Mouse (Mus musculus) heart, postnatal 14 days (tissue): ENCODE results near the gene Chd2. TPM values are rescaled to one million over a fixed set of nuclear protein-coding genes. Genes with fewer than 3 reads are reported as not detected.
"Not testable (repeated sequence)": the region's sequence is repeated elsewhere in the genome, so short reads cannot be mapped to it uniquely, and the experiment has no call there.

Experiments used
- DNase-seq, 2 experiments: peaks; one replicate each; pipeline ENCODE4 v3.0.0; 2021 to 2022
- intact Hi-C: fragments of 180-260 bp; cut with DNase I; formaldehyde crosslinking; loops from one replicate; pipeline ENCODE4 v1.15.1; 2025
- total RNA-seq, 2 experiments: library from RNA; stranded (reverse); gene quantifications; 2 replicates each; pipeline ENCODE4 v1.2.3; 2021

Gene Chd2
- total RNA-seq, 2 experiments from 2014 or later = 46.4 to 56.0 TPM

DNA sequence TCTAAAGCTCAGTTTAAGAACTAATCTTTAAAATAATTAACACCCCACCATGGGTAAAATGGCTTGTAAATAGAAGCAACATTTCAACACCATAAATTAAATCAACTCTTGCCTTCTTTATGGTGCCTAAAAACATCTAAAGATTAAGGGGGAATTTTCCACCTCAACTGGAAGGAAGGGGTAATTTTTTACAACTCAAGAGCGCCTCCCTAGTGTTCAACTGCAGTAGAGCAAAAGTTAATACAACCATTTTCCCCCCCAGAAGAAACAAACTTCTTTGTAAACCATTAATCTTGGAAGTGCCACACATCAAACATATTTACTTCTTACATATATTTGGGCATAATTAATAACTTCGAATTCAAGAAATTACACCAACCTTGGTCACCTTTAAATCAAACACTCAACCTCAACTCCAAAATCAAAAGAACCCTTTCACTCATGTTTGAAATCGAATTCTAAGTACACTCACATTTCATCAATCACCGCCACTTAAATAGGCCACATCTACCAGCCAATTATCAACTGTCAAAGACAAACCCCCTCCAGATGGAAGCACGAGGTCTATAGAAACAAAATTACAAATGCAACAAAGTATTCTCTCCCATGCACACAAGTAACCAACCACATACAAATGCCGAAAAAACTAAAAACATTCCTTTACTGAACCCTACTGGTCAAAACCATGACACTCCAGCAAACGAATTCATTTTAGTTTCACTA, 662 bp upstream of the Chd2 start:
- DNase-seq = no peak
- intact Hi-C loops = no loop called here

DNA sequence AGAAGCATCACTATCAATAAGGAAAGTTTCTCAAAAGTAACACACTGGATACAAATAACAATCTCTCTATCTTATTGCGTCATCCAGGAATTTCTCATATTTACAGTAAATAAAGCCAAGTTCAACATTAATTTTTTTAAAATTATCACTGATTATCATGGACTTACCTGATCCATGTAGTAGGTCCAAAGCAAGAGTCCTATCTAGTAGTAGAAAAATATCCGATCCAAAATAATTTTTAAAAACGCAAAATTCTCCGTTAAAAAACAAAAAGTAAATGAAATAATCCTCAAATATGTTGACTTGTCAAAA, 595 bp downstream of the Chd2 start:
- no peak for DNase-seq
- intact Hi-C loops = loop anchor here (1.0 kb wide), 1 partner anchor 76 kb away; no protein-coding TSS in a partner anchor

DNA sequence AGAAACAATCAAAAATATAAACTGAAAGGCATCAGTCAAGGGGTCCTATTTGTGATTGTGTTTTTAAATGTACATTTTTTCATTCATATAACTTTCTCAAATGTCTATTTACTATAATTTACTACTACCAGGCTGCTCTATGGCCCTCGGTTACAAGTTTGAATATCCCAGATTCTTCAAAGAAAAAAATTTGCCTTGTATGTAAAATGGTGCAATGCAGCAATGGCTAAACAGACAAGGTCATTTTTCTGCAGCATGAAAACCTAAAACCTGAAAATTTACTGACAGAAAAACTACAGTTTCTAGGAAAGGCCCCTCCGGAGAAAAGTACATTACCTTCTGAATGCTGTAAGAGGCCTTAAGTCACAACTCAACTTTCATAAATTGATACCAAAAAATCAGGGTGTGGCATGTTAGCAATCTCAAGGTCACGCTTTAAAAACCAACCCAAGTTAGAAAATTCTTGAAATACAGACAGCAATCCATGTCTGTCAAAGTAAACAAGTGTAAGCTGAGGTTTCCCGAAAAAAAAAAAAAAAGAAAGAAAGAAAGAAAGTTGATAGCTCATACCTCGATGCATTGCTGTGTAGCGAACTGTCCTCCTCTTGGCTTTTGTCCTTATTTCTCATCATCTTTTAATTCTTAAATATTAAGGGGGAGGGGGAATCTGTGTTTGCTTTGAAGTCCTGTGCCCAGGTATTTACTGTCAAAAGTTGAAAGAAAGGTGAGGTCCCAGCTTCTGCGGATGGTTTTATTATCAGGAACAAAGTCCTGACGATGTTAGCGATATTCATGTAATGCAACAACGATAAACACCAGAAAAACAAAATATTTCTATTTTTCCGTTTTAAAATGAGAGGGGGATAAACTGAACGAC, 1.2 kb downstream of the Chd2 start:
- no peak for DNase-seq
- intact Hi-C loops = loop anchor here (1.0 kb wide), 1 partner anchor 77 kb away; no protein-coding TSS in a partner anchor

DNA sequence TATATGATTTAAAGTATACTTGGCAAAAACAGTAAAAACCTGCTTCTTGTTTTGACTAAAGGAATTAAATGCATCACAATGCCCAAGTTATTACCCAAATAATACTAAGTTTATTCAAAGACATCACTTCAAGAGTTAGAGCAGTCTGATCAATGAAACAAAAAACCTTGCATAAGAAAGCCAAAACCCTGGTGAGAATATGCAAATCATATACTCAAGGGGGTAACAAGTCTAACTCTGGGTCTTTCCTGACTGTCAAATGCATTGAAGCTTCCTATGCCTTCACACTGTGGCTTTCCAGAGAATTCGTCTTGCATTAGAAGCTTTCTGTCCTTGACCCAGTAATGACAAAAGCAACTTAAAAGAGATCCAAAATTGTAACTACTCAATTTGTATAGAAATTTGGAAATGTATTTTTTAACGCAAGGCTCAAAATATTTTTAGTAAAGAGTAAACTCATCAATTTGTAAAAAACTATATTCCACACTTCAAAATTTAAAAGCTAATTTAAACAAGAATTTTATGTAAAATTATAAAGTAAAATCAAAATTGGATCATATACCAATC, 2.4 kb downstream of the Chd2 start:
- DNase-seq = no peak
- intact Hi-C loops = no loop called here

DNA sequence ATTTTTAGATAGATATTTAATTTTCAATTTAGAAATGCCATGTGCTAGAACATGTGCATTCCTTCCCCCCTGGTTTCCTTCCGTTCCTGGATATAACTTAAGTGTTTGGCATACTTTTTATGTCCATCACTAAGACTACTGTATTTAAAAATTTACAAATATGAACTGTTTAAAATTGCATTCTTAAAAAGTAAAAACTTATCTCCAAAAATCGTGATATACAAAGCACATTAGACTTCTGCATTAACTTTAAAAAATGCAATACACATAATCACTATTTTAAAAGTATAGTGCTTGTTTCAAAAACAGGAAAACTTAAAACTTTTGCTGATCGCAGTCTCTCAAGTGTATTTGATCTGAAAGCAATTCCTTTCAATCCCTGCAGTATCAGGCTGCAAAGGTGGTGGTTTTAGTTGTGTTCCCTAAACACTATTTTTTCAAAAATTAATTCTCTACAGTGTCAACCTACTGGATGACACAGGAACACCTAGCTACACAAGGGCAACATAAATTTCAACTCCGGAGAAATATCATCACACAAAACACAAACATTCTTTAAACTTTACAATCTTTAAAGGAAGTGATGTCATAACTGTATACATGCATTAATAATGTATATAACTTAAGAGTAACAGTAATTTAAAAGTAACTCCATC, 3.1 kb downstream of the Chd2 start:
- intact Hi-C loops = loop anchor here (1.0 kb wide), 1 partner anchor 19 kb away; no protein-coding TSS in a partner anchor
- no peak for DNase-seq

DNA sequence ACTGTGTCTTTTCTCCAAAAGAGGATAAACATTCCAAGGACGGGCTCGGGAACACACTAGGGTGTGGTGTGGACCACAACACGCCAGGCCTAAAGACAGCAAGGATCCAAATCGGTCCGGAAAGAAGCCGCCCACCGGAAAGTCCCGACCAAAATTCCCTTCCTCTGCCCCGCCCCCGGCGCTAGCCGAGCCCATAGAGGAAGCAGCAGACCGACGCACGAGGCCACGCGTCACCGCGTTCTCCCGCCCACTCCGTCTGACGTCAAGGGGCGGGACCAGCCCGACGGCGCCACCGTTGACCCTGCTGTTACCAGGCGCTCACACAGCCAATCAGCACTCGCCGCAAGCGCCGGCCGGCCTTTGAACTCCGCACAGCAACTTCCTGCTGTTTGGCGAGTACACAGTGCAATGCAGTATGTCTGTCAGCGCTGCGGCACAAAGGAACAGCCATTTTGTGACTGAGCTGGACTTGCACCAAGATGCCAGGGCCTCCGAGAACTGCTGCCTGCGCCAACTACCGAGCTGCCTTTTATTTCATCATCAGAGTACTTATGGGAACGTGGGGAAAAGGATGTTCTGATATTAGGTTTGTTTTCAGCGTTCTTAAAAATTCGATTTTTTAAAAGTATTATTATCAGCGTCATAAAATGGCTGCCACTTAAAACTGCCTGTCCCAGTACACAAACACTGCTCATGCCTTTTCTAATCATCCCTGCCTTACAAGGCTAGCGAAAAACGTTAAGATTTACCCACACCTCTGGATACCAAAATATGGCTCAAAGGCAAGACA, 3.8 kb downstream of the Chd2 start:
- peak; percentile 100 for DNase-seq

DNA sequence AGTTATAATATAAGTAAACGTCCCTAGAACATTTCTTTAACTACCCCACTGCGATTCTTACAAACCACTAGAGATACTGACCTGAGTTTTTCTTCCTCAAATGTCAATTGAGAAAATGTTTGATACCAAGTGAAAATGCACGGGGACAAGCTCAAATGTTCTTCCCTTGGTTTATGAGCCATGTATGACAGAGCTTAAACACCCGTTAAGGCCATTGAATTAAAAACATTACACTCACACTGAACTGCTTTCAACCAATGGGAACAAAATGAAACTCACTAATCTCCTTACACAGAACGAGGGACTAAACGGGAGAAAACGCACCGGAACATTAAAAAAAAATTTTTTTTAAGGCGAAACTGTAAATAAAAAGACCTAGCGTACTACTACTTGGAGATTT, 4.4 kb downstream of the Chd2 start:
- intact Hi-C loops = loop anchor here (1.0 kb wide), 1 partner anchor 81 kb away; no protein-coding TSS in a partner anchor

More for the DNA sequence above, 3.8 kb downstream of the Chd2 start:
- intact Hi-C loops = loop anchor here (1.0 kb wide), 2 partner anchors 19 to 80 kb away; no protein-coding TSS in a partner anchor

DNA sequence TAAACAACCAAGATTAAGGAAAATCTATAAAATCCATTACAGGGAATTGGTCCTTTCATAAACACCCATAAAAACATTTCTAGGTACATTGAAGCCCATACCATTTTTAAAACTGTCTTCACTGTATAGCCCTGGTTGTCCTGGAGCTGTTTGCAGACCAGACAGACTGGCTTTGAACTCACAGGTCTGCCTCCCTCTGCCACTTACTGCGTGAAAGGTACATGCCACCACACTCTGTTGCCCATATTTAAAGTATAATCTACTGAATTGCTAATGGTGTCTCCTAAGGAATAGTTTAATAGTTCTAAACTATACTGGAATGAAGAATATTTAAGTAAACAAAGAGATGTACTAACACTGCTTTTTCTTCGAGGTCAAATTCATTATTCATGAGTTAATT, 5.1 kb downstream of the Chd2 start:
- intact Hi-C loops = no loop called here
- no peak for DNase-seq

More for the DNA sequence above, 4.4 kb downstream of the Chd2 start:
- no peak for DNase-seq

DNA sequence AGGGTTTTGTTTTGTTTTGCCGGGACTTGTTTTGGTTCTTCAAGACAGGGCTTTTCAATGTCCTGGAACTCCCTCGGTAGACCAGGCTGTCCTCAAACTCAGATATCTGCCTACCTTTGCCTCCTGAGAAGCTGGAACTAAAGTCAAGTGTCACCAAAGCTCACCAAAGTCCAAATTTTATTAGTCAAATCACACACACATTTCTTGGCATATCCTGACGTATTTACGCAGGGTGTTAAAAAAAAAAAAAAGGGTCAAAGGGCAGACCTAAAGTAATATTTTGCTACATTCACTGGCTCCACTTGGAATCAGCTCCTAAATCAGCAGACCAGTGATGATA, 5.8 kb downstream of the Chd2 start:
- intact Hi-C loops = no loop called here
- no peak for DNase-seq

DNA sequence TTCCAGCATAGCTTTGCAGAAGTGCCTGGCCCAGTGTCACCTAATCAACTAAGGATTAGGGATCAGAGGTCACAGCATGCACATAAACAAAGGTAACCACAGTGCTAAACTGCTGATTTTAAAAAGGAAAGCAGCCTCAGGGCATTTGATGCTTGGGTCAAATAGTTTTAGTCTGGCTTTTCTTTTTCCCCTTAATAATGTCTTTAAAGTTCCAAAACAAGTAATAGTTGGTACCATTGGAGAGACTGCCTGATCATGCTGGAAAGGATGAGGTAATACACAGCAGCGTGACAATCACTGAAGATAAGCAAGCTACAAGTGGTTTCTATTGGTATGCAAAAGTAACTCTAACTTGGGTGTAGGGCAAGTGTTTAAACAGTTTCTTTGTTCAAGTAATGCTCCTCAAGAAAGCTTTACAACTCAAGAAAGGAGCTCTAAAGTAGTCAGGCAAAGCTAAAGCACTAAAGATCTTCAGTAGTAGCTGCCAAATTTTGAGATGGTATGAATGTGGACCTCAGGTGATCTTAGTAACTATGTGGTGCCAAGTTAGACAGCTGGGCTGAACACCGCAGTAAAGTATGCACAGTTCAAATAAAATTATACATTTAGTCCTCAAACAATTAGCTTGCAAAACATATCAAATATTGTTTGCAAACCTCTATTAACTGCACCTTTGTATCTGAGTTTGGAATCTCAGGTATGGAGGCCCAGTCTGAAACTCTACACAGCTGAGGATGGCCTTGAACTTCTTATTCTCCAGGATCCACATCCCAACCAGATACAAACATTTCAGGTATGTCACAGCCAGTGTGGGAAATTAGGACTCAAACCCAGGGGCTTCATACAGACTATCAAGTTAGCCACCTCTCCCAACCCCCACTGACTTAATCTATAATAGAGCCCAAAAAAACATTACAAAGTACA, 6.4 kb downstream of the Chd2 start:
- intact Hi-C loops = no loop called here
- no peak for DNase-seq

DNA sequence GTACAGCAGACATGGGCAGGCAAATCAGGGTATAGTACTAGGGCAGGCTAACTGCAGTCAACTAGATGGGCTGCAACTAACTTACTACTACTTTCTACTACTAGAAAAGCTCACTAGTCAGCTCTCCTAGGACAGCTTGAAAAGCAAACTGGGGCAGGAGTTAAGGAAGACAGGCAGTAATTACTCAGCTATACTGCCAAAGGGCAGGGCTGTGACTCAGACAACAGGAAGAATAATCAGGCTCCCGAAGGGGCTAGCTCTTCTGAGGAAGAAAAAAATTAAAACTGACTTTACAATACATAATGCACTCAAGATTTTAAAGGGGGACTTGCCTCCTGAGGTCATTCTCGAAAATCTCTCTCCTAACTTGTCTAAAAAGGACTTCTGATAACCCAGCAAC, 8.2 kb downstream of the Chd2 start:
- intact Hi-C loops = loop anchor here (2.0 kb wide), 1 partner anchor 61 kb away; no protein-coding TSS in a partner anchor
- no peak for DNase-seq

DNA sequence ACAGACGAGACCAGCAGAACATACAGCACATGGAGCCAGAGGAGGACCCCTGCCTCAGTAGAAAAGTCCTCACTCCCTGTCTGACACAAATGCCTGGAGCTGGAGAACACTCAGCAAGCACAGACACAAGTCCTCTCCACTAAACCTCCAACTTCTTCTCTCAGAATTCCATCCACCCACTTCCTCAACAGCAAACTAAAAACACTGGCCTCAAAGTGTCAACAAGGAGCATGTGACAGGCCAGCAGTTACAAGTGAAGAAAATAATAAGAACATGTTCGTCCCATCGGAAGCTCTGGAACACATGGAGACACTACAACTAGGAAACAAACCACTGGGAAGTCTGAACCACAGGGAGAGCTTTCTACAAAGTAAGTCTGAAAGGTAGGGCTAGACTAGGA, 8.7 kb downstream of the Chd2 start:
- no peak for DNase-seq
- intact Hi-C loops = loop anchor here (2.0 kb wide), 1 partner anchor 62 kb away; no protein-coding TSS in a partner anchor

DNA sequence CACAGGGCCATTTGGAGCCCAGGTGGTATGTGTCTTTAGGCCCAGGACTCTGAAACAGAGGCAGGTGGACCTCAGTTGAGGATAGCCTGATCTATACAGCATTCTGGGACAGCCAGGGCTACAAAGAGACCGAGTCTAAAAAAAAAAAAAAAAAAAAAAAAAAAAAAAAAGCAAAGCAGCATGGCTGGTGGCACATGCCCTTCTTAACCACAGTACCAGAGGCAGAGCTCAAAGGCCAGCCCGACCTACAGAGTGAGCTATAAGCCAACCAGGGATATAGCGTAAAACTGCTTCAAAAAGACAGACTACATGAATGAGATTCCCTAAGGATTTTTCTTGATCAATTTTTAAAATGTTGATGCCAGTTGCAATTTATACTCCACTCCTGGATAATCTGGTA, 9.5 kb downstream of the Chd2 start:
- intact Hi-C loops = loop anchor here (2.0 kb wide), 1 partner anchor 63 kb away; no protein-coding TSS in a partner anchor
- no peak for DNase-seq

DNA sequence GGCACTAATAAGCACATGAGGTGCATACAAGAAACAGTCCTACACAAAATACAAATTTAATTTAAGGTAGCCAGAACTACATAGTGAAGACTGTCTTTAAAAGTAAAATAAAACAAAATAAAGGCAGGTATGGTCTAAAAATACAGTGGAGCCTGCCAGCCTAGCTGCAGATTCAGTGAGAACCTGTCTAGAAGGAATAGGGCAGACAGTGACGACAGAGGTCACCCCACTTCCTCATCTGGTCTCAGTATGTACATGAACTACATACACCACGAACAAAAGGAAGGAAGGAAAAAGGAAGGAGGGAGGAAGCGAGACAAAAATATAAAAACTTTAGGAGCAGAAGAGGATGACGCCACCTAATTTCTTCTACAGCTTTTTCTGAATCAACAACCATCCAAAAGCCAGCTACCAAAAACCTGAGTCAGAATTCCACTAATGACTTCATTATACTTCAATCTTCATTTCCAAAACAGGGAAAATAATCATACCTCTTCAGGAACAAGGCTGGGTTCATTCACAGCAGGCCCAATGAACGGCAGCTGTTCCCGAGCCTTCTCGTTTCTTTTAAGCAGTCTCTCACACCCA, 10.0 kb downstream of the Chd2 start:
- DNase-seq = no peak
- intact Hi-C loops = loop anchor here (2.0 kb wide), 1 partner anchor 63 kb away; no protein-coding TSS in a partner anchor

DNA sequence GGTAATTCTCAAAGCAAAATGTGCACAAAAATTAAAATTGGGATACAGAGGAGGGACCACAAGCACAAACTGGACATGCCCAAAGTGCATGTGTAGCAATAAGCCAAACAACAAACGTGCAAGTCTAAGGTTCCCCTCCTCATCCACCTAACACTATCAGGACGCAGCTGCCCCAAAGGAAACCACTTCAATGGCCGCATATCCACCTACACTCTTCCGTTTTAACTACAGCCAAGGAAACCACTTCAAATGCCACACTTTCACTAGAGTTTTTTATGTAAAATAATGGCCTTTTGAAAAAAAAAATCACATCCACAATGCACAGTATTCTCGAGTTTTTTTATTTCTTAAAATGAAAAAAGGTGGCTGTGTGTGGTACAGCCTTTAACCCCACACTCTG, 10.8 kb downstream of the Chd2 start:
- intact Hi-C loops = no loop called here
- no peak for DNase-seq

DNA sequence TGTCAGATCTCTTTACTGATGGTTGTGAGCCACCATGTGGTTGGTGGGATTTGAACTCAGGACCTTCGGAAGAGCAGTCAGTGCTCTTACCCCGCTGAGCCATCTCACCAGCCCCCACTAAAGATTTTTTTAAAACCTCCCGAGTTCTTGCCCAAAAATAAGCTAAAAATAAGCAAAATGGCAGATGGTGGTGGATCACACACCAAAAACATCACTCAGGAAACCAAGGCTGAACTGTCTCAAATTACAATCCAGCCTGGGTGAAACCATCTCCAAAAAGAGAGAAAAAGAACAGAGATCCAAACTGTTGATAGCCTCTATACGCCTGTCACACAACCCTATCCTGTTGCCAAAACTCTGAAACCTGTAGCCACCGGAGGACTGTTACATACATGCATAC, 11.5 kb downstream of the Chd2 start:
- intact Hi-C loops = no loop called here
- DNase-seq = no peak

DNA sequence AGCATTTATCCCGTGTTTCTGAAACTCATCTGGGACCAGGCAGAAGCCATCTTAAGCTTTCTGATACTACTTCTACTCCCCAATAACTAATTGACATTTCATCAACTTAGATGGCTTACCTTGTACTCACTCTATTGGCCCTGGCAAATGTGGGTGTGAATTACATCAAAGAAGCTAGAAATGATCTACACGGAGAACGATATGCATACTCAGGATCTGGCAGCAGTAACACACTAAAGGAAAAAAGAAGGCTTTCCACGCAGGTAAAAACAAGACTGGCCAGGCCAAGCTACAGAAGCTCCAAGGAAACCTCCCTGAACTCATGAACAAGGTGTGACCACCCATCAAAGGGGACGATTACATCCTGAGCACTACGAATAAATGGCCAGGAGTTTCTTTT, 12.4 kb downstream of the Chd2 start:
- intact Hi-C loops = no loop called here
- DNase-seq = no peak

DNA sequence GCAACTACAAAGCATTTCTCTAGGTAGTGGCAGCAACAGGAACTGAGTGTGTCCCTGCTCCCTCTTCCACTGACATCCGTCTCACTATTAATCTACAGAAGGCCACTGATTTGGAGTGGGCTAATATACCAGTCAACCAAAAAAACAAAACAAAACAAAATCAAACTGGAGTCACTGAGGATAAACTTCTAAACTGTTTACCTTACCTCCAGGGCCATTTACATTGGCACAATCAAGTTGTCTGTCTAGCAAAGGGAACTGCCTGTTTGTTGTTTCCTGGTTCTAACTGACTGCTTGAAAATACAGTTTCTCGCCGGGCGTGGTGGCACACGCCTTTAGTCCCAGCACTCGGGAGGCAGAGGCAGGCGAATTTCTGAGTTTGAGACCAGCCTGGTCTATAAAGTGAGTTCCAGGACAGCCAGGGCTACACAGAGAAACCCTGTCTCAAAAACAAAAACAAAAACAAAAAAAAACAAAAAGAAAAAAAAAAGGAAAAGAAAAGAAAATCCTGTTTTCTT, 13.2 kb downstream of the Chd2 start:
- intact Hi-C loops, DNase-seq: not testable (repeated sequence)
